Mouse (Mus musculus) forebrain, embryonic 14.5 days (tissue): ENCODE data around the gene Grm7. TPM values are rescaled to one million over a fixed set of nuclear protein-coding genes. Genes with fewer than 3 reads are reported as not detected.
A peak's percentile ranks its signal among the peaks of the same experiment; 100 is the strongest.

Experiments
- ATAC-seq: fragments of 200-750 bp; cut with Nextera tagmentation; 2 replicates; pipeline ENCODE4 v1.8.0; 2017; ENCODE audit warnings: mild to moderate bottlenecking, moderate library complexity
- DNase-seq: peaks from one replicate; pipeline ENCODE4 v3.0.0-alpha.2; 2015; ENCODE audit warnings: low spot score
- H3K27ac ChIP-seq: fragments of 300-500 bp; sonication (generic); 2 replicates; pipeline ENCODE4 v1.5.1; 2014; ENCODE audit warnings: low read depth, mild to moderate bottlenecking, control low read depth, low read length, moderate library complexity
- H3K27me3 ChIP-seq: fragments of 300-500 bp; sonication (generic); replicated peaks from 2 replicates; pipeline ENCODE4 v1.6.1; 2014; ENCODE audit warnings: low read length, control low read depth, mixed read lengths; ENCODE audit not compliant: control insufficient read depth, insufficient read depth
- H3K36me3 ChIP-seq: fragments of 300-500 bp; sonication (generic); 2 replicates; pipeline ENCODE4 v1.6.1; 2014; ENCODE audit warnings: low read length, control low read depth; ENCODE audit not compliant: control insufficient read depth, insufficient read depth
- H3K4me1 ChIP-seq: fragments of 300-500 bp; sonication (generic); 2 replicates; pipeline ENCODE4 v1.6.1; 2014; ENCODE audit warnings: antibody characterized with exemption, low read length, control low read depth; ENCODE audit not compliant: control insufficient read depth, insufficient read depth
- H3K4me2 ChIP-seq: fragments of 300-500 bp; sonication (generic); 2 replicates; pipeline ENCODE4 v1.6.1; 2014; ENCODE audit warnings: mild to moderate bottlenecking, control low read depth, low read length
- H3K4me3 ChIP-seq: fragments of 300-500 bp; sonication (generic); 2 replicates; pipeline ENCODE4 v1.5.1; 2014; ENCODE audit warnings: low read depth, low read length, control low read depth
- H3K9ac ChIP-seq: fragments of 300-500 bp; sonication (generic); 2 replicates; pipeline ENCODE4 v1.6.1; 2014; ENCODE audit warnings: mild to moderate bottlenecking, low read length, control low read depth, moderate library complexity
- H3K9me3 ChIP-seq: fragments of 300-500 bp; sonication (generic); replicated peaks from 2 replicates; pipeline ENCODE4 v1.6.1; 2016; ENCODE audit warnings: low read length, control low read depth, mixed read lengths; ENCODE audit not compliant: control insufficient read depth
- WGBS: fragments of 180-500 bp; shearing (Covaris S2); extraction: QIAGEN DNeasy Blood & Tissue Kit; methylation state at CpG from one replicate; pipeline ENCODE4 v1.1.7; 2014; 5-methylcytosine and 5-hydroxymethylcytosine counted together
- polyA plus RNA-seq: library from polyadenylated mRNA; unstranded; fragments of >200 nt; fragmentation: Nextera tagmentation; extraction: Ambion mirVana; gene quantifications from 2 replicates; pipeline ENCODE4 v1.2.1, GENCODE M21; 2014

Grm7 gene
- polyA plus RNA-seq, 1 experiment from 2014 or later: 5.6 TPM

DNA sequence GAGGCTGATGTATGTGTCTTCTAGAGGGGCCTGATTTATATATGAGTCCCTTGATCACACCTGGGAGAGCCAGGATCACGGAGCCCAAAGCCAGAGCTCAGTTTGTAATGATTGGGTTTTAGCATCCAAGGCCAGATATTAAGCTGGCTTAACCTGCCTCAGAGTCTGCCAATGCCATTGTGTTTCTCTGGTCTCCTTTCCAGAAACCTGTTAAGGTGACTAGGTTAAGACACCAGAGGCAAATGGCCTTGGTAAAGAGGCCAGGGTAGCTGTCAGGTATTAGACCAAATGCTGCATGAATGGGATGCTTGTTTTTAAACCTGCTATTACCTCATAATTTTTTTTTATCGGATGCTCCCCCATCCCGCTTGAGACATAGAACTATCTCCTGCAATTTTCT is 722.7 kb downstream of the Grm7 start:
- 90% methylated on average over 3 of the region's 3 CpGs for WGBS
- H3K4me2 ChIP-seq: no peak overlapping the region
- no peak for ATAC-seq

DNA sequence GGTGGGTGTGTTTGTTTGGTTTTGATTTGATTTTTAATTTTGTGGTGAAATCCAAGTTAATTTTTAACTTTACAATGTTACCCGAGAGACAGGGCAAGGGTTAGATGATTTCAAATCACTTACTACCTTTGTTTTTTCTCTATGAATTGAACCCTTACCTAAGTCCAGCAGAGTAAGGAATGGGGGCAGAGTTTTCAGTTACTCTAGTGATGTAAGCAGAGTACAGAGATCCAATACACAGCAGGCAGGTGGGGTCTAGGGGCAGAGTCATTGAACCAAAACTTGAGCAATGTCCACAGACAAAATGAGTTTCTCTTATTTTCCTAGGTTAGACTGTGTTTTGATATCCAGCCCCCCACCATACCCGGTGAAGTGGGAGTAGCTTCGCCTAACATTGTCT is 723.2 kb downstream of the Grm7 start:
- H3K9ac ChIP-seq: no peak overlapping the region
- H3K4me2 ChIP-seq: no peak overlapping the region
- H3K4me3 ChIP-seq: no peak overlapping the region
- no peaks in the 10 kb centered on the region for H3K36me3 ChIP-seq
- H3K9me3 ChIP-seq: no peaks in the 10 kb centered on the region
- H3K4me1 ChIP-seq: peaks cover 25% of the 10 kb centered on the region
- 69% methylated on average over 3 of the region's 3 CpGs for WGBS
- no peak for DNase-seq
- ATAC-seq: no peak
- no peaks in the 10 kb centered on the region for H3K27me3 ChIP-seq
- no peak overlapping the region for H3K27ac ChIP-seq

More for the DNA sequence above, 722.7 kb downstream of the Grm7 start:
- H3K27me3 ChIP-seq: no peaks in the 10 kb centered on the region
- DNase-seq: no peak
- H3K27ac ChIP-seq: no peak overlapping the region
- H3K4me3 ChIP-seq: no peak overlapping the region
- no peaks in the 10 kb centered on the region for H3K9me3 ChIP-seq
- H3K4me1 ChIP-seq: peaks cover 22% of the 10 kb centered on the region
- no peaks in the 10 kb centered on the region for H3K36me3 ChIP-seq
- H3K9ac ChIP-seq: no peak overlapping the region

DNA sequence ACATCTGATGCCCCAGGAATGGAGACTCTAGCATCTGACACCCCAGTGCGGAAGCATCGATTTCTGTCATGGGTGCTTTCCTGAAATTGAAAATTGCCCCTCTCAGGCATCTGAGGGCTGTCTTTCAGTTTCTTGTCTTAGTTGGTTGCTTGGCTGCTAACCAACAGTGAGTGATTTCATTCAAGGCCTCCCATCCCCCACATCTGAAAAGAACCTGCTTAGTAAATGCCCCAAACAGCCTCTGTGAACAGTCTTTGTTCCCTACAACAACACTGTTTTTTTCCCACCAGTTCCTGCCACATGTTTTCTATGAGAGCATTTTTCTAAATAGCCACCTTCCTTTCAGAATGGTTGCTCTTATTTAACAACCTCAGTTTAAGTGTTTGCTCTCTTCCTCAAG is 723.6 kb downstream of the Grm7 start:
- DNase-seq (peak; percentile 80), ATAC-seq (peak; percentile 45; the same call in 1 of the 2 replicates)
- 0 out of 2 replicates have a peak overlapping the region, but pooled peaks have one; percentile 39 for H3K27ac ChIP-seq
- no peaks in the 10 kb centered on the region for H3K36me3 ChIP-seq
- no peaks in the 10 kb centered on the region for H3K9me3 ChIP-seq
- 40% methylated on average over 2 of the region's 2 CpGs for WGBS
- no peaks in the 10 kb centered on the region for H3K27me3 ChIP-seq
- peaks cover 25% of the 10 kb centered on the region for H3K4me1 ChIP-seq
- H3K4me2 ChIP-seq: no peak overlapping the region
- no peak overlapping the region for H3K9ac ChIP-seq
- H3K4me3 ChIP-seq: no peak overlapping the region

DNA sequence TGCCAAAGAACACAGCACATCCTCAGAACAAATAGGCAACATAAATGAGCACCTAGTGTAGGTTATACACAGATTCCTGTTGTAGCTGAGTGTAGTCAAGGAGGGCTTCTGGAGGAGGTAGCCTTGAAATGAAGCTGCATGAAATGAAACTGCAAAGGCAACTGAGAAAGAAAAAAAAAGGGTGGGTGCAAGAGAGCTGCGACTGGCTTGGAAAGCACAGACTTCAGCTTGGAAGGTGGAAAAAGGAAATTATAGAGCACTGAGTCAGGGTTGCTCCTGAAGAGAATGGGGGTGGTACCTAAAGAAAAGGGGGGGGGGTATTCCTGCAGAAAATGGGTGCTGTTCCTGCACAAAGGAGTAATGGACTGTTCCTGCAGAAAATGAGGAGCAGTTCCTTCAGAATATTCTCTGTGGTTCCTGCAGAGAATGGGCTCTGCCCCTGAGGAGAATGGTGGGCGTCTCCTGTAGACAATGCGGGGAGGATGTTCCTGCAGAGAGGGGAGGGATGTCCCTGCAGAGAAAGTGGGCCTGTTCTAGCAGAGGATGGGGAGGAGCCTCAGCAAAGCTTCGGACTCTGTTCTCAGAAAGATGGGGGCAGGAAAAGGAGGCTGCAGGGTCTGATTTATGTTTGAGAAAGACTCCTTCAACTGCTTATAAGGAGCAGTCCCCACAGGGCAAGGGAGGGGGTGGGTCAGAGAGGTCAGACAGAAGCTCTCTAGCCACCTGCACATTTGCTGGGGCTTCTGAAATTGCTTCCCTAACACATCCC is 726.4 kb downstream of the Grm7 start:
- peak; percentile 7 for DNase-seq
- H3K9me3 ChIP-seq: no peaks in the 10 kb centered on the region
- no peak overlapping the region for H3K4me3 ChIP-seq
- no peak for ATAC-seq
- 17% methylated on average over 4 of the region's 4 CpGs for WGBS
- no peak overlapping the region for H3K9ac ChIP-seq
- H3K27ac ChIP-seq: no peak overlapping the region
- no peaks in the 10 kb centered on the region for H3K36me3 ChIP-seq
- peaks cover 25% of the 10 kb centered on the region for H3K4me1 ChIP-seq
- no peak overlapping the region for H3K4me2 ChIP-seq
- H3K27me3 ChIP-seq: no peaks in the 10 kb centered on the region

DNA sequence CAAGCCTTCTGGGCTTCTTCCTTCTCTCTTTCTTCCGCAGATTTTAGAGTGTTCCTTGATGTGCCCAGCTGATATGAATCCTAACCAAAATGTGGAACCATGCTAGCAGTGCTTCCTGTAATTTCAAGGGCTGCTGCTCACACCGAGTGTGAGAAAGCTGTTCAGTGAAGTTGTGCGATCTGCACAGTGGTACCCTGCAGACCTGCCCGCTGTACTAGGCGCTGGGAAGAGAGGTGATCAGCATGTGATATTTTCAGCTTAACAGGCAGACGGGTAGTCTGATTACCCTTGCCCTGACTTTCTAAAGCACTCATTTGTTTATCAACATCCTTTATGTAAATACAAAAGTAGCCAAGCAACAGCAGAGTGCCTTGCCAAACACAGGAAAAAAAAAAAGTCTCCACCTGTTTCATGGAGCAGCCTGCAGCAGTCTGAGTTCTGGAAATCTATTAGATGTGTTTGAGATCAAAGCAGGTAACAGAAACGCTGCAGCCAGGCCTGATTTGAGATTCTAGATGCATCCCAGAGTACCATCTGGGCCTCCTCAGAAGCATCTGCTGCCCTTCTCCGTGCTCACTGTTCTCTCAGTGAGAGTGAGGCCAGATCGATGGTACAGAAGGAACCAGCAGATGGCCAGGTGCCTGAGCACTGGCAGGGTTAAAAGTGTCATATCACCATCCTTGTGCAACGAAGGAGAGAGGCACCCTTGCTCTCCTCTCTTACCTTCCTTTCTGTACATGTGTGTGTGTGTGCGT is 727.4 kb downstream of the Grm7 start:
- Histone ChIP-seq H3K27ac (no peak overlapping the region; the same call in 1 of the 2 replicates), H3K36me3 (no peaks in the 10 kb centered on the region), H3K4me3 (no peak overlapping the region), H3K9ac (no peak overlapping the region), H3K9me3 (no peaks in the 10 kb centered on the region), H3K4me2 (0 out of 2 replicates have a peak overlapping the region, but pooled peaks have one; percentile 9), H3K27me3 (no peaks in the 10 kb centered on the region), H3K4me1 (peaks cover 27% of the 10 kb centered on the region)
- WGBS: 29% methylated on average over 11 of the region's 11 CpGs
- ATAC-seq: peak; percentile 89
- peak; percentile 89 for DNase-seq

DNA sequence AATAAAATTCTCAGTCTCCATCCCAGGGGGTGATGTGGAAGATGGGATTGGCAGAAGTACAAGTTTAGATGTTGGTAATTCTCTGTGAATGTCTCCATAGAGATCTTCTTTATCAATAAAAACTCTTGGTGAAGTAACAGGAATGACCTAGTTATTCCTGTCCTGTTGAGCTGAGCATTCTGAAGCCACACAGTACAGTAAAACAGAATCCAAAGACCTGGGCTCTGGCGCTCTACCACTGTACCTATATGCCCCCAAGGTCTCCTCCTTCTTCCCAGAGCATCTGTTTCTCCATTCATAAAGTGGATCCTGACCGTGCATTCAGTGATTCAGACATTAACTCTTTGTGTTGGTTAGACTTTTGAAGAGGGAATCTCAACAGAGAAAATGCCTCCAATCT is 735.3 kb downstream of the Grm7 start:
- H3K4me2 ChIP-seq: no peak overlapping the region
- no peaks in the 10 kb centered on the region for H3K36me3 ChIP-seq
- no peak for DNase-seq
- WGBS: 79% methylated on average over 2 of the region's 2 CpGs
- no peaks in the 10 kb centered on the region for H3K9me3 ChIP-seq
- H3K27ac ChIP-seq: no peak overlapping the region
- no peaks in the 10 kb centered on the region for H3K27me3 ChIP-seq
- H3K4me1 ChIP-seq: peaks cover 2% of the 10 kb centered on the region; the same call in 1 of the 2 replicates
- H3K4me3 ChIP-seq: no peak overlapping the region
- ATAC-seq: no peak
- H3K9ac ChIP-seq: no peak overlapping the region

DNA sequence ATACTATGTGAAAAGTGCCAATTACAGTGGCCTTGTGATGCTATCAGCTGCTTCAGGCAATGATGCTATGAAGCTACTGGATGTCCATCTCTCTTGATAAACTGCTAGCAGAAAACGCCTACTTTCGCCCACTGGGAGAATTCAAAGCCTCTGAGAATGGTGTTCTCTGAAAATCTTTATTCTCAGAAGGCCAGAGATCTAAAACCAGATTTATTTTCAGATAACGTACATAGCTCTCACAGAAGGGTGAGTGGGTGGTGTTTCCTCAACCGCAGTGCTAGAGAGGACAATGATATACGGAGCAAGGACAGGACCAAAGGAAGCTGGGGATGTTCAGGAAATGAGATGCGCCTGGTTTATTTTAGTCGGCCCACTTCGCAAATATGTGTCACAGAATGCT is 763.4 kb downstream of the Grm7 start:
- Histone ChIP-seq H3K9me3 (no peaks in the 10 kb centered on the region), H3K4me2 (no peak overlapping the region), H3K9ac (no peak overlapping the region), H3K27ac (no peak overlapping the region), H3K36me3 (no peaks in the 10 kb centered on the region), H3K27me3 (no peaks in the 10 kb centered on the region), H3K4me3 (no peak overlapping the region), H3K4me1 (no peaks in the 10 kb centered on the region)
- WGBS: 81% methylated on average over 8 of the region's 8 CpGs
- peak; percentile 37; the same call in 1 of the 2 replicates for ATAC-seq
- no peak for DNase-seq

DNA sequence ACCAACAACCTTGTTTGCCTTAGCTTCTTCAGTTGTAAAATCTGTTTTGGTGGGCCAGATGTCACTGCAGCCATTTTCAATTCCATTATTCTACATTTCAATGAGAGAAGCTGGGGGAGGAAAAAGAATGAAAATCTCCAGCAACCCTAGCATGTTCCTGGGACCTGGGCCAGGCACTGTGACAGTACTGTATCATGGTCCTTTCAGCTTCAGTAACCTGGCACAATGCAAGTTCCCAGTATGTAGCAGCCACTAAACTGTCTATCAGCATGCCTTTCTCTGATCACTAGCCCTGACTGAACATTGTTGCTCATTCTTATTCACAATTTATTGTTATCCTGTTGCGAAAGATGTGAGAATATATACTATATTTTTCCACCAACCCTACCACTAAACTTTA is 779.4 kb downstream of the Grm7 start:
- no peak overlapping the region for H3K4me2 ChIP-seq
- H3K27me3 ChIP-seq: no peaks in the 10 kb centered on the region
- ATAC-seq (peak; percentile 78; the same call in 1 of the 2 replicates), DNase-seq (peak; percentile 70)
- no peak overlapping the region for H3K9ac ChIP-seq
- H3K9me3 ChIP-seq: no peaks in the 10 kb centered on the region
- no peak overlapping the region for H3K27ac ChIP-seq
- H3K4me3 ChIP-seq: no peak overlapping the region
- H3K36me3 ChIP-seq: no peaks in the 10 kb centered on the region
- WGBS: 68% methylated on average over 1 of the region's 1 CpGs
- peaks cover 3% of the 10 kb centered on the region; the same call in 1 of the 2 replicates for H3K4me1 ChIP-seq

DNA sequence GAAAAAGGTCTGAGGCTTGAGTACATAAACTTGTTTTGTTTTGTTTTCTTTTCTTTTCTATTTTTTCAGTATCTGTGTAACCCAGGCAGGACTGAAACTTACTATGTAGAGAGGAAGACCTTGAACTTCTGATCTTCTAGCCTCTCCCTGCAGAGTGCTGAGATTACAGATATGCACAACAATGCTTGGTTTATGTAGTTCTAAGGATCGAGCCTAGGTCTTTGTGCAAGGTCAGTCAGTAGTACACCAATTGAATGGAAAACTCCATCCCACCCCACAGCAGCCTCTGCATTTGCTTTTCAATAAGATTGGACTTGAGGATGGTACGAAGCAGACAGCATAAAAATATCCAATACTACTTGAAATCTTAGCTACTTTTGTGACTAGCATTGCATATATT is 800.8 kb downstream of the Grm7 start:
- Histone ChIP-seq H3K36me3 (no peaks in the 10 kb centered on the region), H3K27ac (no peak overlapping the region)
- WGBS: 79% methylated on average over 2 of the region's 2 CpGs

More for the DNA sequence above, 800.8 kb downstream of the Grm7 start:
- Histone ChIP-seq H3K4me1 (peaks cover 8% of the 10 kb centered on the region; the same call in 1 of the 2 replicates), H3K4me3 (no peak overlapping the region), H3K9ac (no peak overlapping the region), H3K4me2 (no peak overlapping the region), H3K9me3 (no peaks in the 10 kb centered on the region), H3K27me3 (no peaks in the 10 kb centered on the region)
- DNase-seq: no peak
- ATAC-seq: no peak
